Mouse (Mus musculus) liver, postnatal 0 days (tissue): ENCODE results near the gene Olfr433. TPM values are rescaled to one million over a fixed set of nuclear protein-coding genes. Genes with fewer than 3 reads are reported as not detected.
A peak's percentile ranks its signal among the peaks of the same experiment; 100 is the strongest.
"Not testable (repeated sequence)": the region's sequence is repeated elsewhere in the genome, so short reads cannot be mapped to it uniquely, and the experiment has no call there.

ENCODE experiments used
- ATAC-seq: fragments of 200-750 bp; cut with Nextera tagmentation; 2 replicates; pipeline ENCODE4 v1.8.0; 2017; ENCODE audit warnings: mild to moderate bottlenecking, moderate library complexity
- DNase-seq: peaks from one replicate; pipeline ENCODE4 v3.0.0-alpha.2; 2016
- H3K27ac ChIP-seq: fragments of 300-500 bp; sonication (generic); 2 replicates; pipeline ENCODE4 v1.5.1; 2014; ENCODE audit warnings: antibody characterized with exemption, moderate library complexity, mild to moderate bottlenecking, low read depth
- H3K27me3 ChIP-seq: fragments of 300-500 bp; sonication (generic); 2 replicates; pipeline ENCODE4 v1.6.1; 2014; ENCODE audit warnings: low read length, control low read depth, mixed read lengths; ENCODE audit not compliant: insufficient read depth
- H3K36me3 ChIP-seq: fragments of 300-500 bp; sonication (generic); replicated peaks from 2 replicates; pipeline ENCODE4 v1.6.1; 2014; ENCODE audit warnings: mild to moderate bottlenecking, control low read depth, low read length, moderate library complexity, mixed read lengths; ENCODE audit not compliant: insufficient read depth
- H3K4me1 ChIP-seq: fragments of 300-500 bp; sonication (generic); 2 replicates; pipeline ENCODE4 v1.6.1; 2014; ENCODE audit warnings: antibody characterized with exemption, mild to moderate bottlenecking, control low read depth; ENCODE audit not compliant: insufficient read depth
- H3K4me2 ChIP-seq: fragments of 300-500 bp; sonication (generic); 2 replicates; pipeline ENCODE4 v1.6.1; 2014; ENCODE audit warnings: low read depth, mild to moderate bottlenecking, low read length, moderate library complexity, mixed read lengths
- H3K4me3 ChIP-seq: fragments of 300-500 bp; sonication (generic); 2 replicates; pipeline ENCODE4 v1.5.1; 2014; ENCODE audit warnings: low read depth, low read length
- H3K9ac ChIP-seq: fragments of 300-500 bp; sonication (generic); replicated peaks from 2 replicates; pipeline ENCODE4 v1.6.1; 2014; ENCODE audit warnings: mild to moderate bottlenecking, moderate library complexity
- H3K9me3 ChIP-seq: fragments of 300-500 bp; sonication (generic); 2 replicates; pipeline ENCODE4 v1.6.1; 2016; ENCODE audit warnings: mild to moderate bottlenecking, control low read depth, low read length, mixed read lengths
- CTCF ChIP-seq: sonication (generic); IDR thresholded peaks from 2 replicates; pipeline ENCODE4 v1.5.1; 2016; ENCODE audit warnings: antibody characterized with exemption, low read depth
- EP300 ChIP-seq: IDR thresholded peaks from 2 replicates; pipeline ENCODE4 v1.6.1; 2016; ENCODE audit warnings: antibody characterized with exemption, low read depth, mild to moderate bottlenecking
- WGBS: fragments of 180-500 bp; shearing (Covaris S2); extraction: QIAGEN DNeasy Blood & Tissue Kit; methylation state at CpG from one replicate; pipeline ENCODE4 v1.1.7; 2014; ENCODE audit not compliant: insufficient replicate concordance; 5-methylcytosine and 5-hydroxymethylcytosine counted together
- polyA plus RNA-seq: library from polyadenylated mRNA; unstranded; fragments of >200 nt; fragmentation: Nextera tagmentation; extraction: Ambion mirVana; gene quantifications from 2 replicates; pipeline ENCODE4 v1.2.1, GENCODE M21; 2015

The Olfr433 gene
- 0.08 and 0.11 TPM in 2 replicates for polyA plus RNA-seq

GRCm38 (mm10) chr1:174040523-174041177 lies at the start of gene Olfr433:
Gene Olfr433, plus strand, starts transcription at chr1:174040705.
- no peaks in the 10 kb centered on the region for H3K9me3 ChIP-seq
- WGBS, result 53% methylated on average over 7 of the region's 7 CpGs
- H3K4me2 ChIP-seq, result no peak within 1 kb of the TSS
- ATAC-seq (peak; percentile 56; the same call in 1 of the 2 replicates), DNase-seq (peak; percentile 29)
- peak within 1 kb of the TSS; percentile 12; the same call in 1 of the 2 replicates for H3K27ac ChIP-seq
- no peaks in the 10 kb centered on the region for H3K27me3 ChIP-seq
- H3K4me3 ChIP-seq, result no peak within 1 kb of the TSS
- no peaks in the 10 kb centered on the region for H3K4me1 ChIP-seq
- no peak for TF ChIP-seq EP300
- no peak for TF ChIP-seq CTCF
- H3K36me3 ChIP-seq, result no peaks in the 10 kb centered on the region
- H3K9ac ChIP-seq, result no peak within 1 kb of the TSS

- Histone ChIP-seq H3K4me2 (no peak overlapping the region), H3K9me3 (no peaks in the 10 kb centered on the region), H3K27ac (no peak overlapping the region), H3K9ac (no peak overlapping the region), H3K4me1 (no peaks in the 10 kb centered on the region), H3K36me3 (no peaks in the 10 kb centered on the region), H3K27me3 (no peaks in the 10 kb centered on the region), H3K4me3 (no peak overlapping the region)
- 75% methylated on average over 4 of the region's 4 CpGs for WGBS
- ATAC-seq (no peak), DNase-seq (no peak)
- TF ChIP-seq CTCF, result no peak
- no peak for TF ChIP-seq EP300
Observed at GRCm38 (mm10) chr1:173995003-173995402, 45.5 kb upstream of the Olfr433 start.

- not testable (repeated sequence) for H3K36me3 ChIP-seq, H3K27me3 ChIP-seq, H3K9me3 ChIP-seq, DNase-seq, ATAC-seq, H3K9ac ChIP-seq, H3K4me3 ChIP-seq, H3K4me1 ChIP-seq, H3K4me2 ChIP-seq, H3K27ac ChIP-seq
- 27% methylated on average over 2 of the region's 3 CpGs for WGBS
Observed at GRCm38 (mm10) chr1:174004352-174005109, 36.0 kb upstream of the Olfr433 start.

GRCm38 (mm10) chr1:174007050-174007449 lies 33.5 kb upstream of the Olfr433 start:
- H3K27me3 ChIP-seq, H3K4me3 ChIP-seq, H3K9me3 ChIP-seq, H3K9ac ChIP-seq, H3K36me3 ChIP-seq, H3K4me1 ChIP-seq, H3K27ac ChIP-seq, H3K4me2 ChIP-seq, DNase-seq, ATAC-seq: not testable (repeated sequence)

- H3K36me3 ChIP-seq, result no peaks in the 10 kb centered on the region
- no peaks in the 10 kb centered on the region for H3K27me3 ChIP-seq
- H3K4me3 ChIP-seq, result no peak within 1 kb of the TSS
- H3K9me3 ChIP-seq, result no peaks in the 10 kb centered on the region
- no peak within 1 kb of the TSS for H3K4me2 ChIP-seq
- H3K27ac ChIP-seq, result no peak within 1 kb of the TSS
- H3K4me1 ChIP-seq, result no peaks in the 10 kb centered on the region
- no peak for DNase-seq
- TF ChIP-seq CTCF (no peak), EP300 (no peak)
- H3K9ac ChIP-seq, result no peak within 1 kb of the TSS
- 28% methylated on average over 1 of the region's 1 CpGs for WGBS
- ATAC-seq, result no peak
Observed at GRCm38 (mm10) chr1:174031698-174032097, 8.8 kb upstream of the Olfr433 start, which contains the start of gene Ifi205. Gene Ifi205, minus strand, starts transcription at chr1:174031810.

- Histone ChIP-seq H3K27ac (no peak overlapping the region), H3K4me1 (no peaks in the 10 kb centered on the region), H3K36me3 (no peaks in the 10 kb centered on the region), H3K9me3 (no peaks in the 10 kb centered on the region), H3K9ac (no peak overlapping the region), H3K27me3 (no peaks in the 10 kb centered on the region), H3K4me3 (no peak overlapping the region), H3K4me2 (no peak overlapping the region)
- ATAC-seq (no peak), DNase-seq (no peak)
- WGBS, result 48% methylated on average over 4 of the region's 4 CpGs
- TF ChIP-seq EP300, result no peak
- no peak for TF ChIP-seq CTCF
Observed at GRCm38 (mm10) chr1:174035841-174036240, 4.7 kb upstream of the Olfr433 start.
